Mouse (Mus musculus) neural tube, embryonic 11.5 days (tissue): ENCODE data around the gene Tfap2d. TPM values are rescaled to one million over a fixed set of nuclear protein-coding genes. Genes with fewer than 3 reads are reported as not detected.

ENCODE experiments used
- ATAC-seq: fragments of 200-750 bp; cut with Nextera tagmentation; 2 replicates; pipeline ENCODE4 v1.8.0; 2017; ENCODE audit warnings: moderate number of reproducible peaks, mild to moderate bottlenecking, moderate TSS enrichment, moderate library complexity; ENCODE audit not compliant: insufficient read depth, low FRiP score, low TSS enrichment
- DNase-seq: peaks from one replicate; pipeline ENCODE4 v3.0.0-alpha.2; 2015; ENCODE audit warnings: low spot score
- H3K27ac ChIP-seq: fragments of 300-500 bp; sonication (generic); 2 replicates; pipeline ENCODE4 v1.5.1; 2014; ENCODE audit warnings: low read depth, mild to moderate bottlenecking, low read length
- H3K27me3 ChIP-seq: fragments of 300-500 bp; sonication (generic); 2 replicates; pipeline ENCODE4 v1.6.1; 2014; ENCODE audit warnings: mild to moderate bottlenecking, low read length, mixed read lengths; ENCODE audit not compliant: control insufficient read depth, insufficient read depth
- H3K36me3 ChIP-seq: fragments of 300-500 bp; sonication (generic); 2 replicates; pipeline ENCODE4 v1.6.1; 2014; ENCODE audit warnings: mild to moderate bottlenecking, low read length, moderate library complexity, mixed read lengths; ENCODE audit not compliant: control insufficient read depth, insufficient read depth
- H3K4me1 ChIP-seq: fragments of 300-500 bp; sonication (generic); 2 replicates; pipeline ENCODE4 v1.6.1; 2014; ENCODE audit warnings: low read length, mixed read lengths; ENCODE audit not compliant: control insufficient read depth, insufficient read depth
- H3K4me2 ChIP-seq: fragments of 300-500 bp; sonication (generic); 2 replicates; pipeline ENCODE4 v1.6.1; 2014; ENCODE audit warnings: low read depth, mild to moderate bottlenecking, moderate library complexity
- H3K4me3 ChIP-seq: fragments of 300-500 bp; sonication (generic); 2 replicates; pipeline ENCODE4 v1.5.1; 2014; ENCODE audit warnings: low read depth, low read length
- H3K9ac ChIP-seq: fragments of 300-500 bp; sonication (generic); 2 replicates; pipeline ENCODE4 v1.6.1; 2014; ENCODE audit warnings: mild to moderate bottlenecking, low read length
- H3K9me3 ChIP-seq: fragments of 300-500 bp; sonication (generic); 2 replicates; pipeline ENCODE4 v1.6.1; 2016; ENCODE audit warnings: low read length; ENCODE audit not compliant: control insufficient read depth
- WGBS: fragments of 180-500 bp; shearing (Covaris S2); extraction: QIAGEN DNeasy Blood & Tissue Kit; methylation state at CpG from one replicate; pipeline ENCODE4 v1.1.7; 2014; 5-methylcytosine and 5-hydroxymethylcytosine counted together
- polyA plus RNA-seq: library from polyadenylated mRNA; unstranded; fragments of >200 nt; fragmentation: Nextera tagmentation; extraction: Ambion mirVana; gene quantifications from 2 replicates; pipeline ENCODE4 v1.2.1, GENCODE M21; 2014

The Tfap2d gene
- polyA plus RNA-seq, 1 experiment from 2014 or later, result not detected

DNA sequence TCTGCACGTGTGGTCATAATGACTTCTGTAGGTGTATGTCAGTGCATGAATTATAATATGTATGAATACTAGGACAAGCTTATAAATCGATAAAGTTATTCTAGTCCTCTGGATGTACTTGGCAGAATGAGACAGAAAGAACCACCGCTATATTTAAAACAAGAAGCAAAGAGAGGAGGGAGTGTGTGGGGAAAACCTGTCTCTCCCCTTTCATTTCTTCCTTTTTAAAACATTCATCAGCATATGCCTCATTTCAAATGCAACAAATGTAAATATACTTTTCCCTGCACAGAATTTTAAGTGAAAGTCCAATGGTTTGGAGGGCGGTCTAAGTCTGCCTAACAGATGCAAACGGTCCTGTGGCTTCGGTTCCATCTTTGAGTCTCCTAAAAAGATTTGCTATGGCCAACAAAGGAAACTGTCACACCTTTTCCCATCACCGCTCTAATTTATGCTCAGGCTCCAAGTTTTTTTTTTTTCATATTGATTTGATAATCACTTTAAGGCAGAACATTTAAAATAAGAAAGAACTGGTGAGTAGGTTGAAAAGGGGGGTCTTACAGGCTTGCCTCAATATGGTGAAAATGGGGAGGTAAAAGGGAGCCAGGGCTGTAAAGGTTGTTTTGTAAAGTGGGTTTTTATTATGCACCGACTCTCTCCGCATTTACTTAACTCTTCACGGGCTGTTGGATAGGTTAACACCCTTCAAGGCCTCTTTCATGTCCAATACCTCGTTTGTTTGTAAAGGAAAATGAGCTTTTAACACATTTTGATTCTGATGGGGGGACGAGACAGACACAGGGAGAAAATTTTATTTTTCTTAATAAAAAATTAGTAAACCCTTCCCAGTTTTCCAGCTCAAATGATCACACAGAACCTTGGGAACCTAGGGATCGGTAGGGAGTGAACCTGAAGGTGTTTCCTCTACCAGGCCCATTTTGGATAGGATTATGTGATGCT, 4.3 kb downstream of the Tfap2d start:
- no peak overlapping the region for H3K4me2 ChIP-seq
- 0% methylated on average over 13 of the region's 13 CpGs for WGBS

DNA sequence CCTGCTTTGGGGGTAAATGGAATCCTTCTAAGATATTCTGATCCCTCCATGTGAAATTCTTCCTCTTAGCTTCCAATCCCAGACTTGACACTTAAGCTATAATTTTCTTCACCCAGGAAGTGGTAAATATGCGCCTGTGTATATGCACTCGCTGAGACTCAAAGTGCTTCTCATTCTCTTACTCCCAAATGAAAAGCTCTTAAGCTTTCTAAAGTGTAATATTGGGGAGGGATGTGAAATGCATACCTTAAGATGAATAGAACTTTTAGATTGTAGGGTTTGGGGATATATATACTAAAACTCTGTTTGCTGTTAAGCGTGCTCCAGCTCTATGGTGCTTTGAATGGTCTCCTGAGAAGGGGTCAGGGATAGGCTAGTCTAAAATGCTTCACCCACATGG, 5.0 kb downstream of the Tfap2d start:
- DNase-seq (no peak), ATAC-seq (no peak)
- H3K4me1 ChIP-seq, result no peaks in the 10 kb centered on the region
- H3K4me2 ChIP-seq, result no peak overlapping the region
- no peaks in the 10 kb centered on the region for H3K9me3 ChIP-seq
- H3K4me3 ChIP-seq, result no peak overlapping the region
- no peak overlapping the region for H3K27ac ChIP-seq
- H3K27me3 ChIP-seq, result peaks cover 99% of the 10 kb centered on the region
- 1% methylated on average over 3 of the region's 3 CpGs for WGBS
- H3K9ac ChIP-seq, result no peak overlapping the region
- no peaks in the 10 kb centered on the region for H3K36me3 ChIP-seq

More for the DNA sequence above, 4.3 kb downstream of the Tfap2d start:
- no peaks in the 10 kb centered on the region for H3K36me3 ChIP-seq
- DNase-seq (no peak), ATAC-seq (no peak)
- H3K4me3 ChIP-seq, result no peak overlapping the region
- H3K4me1 ChIP-seq, result no peaks in the 10 kb centered on the region
- H3K27ac ChIP-seq, result no peak overlapping the region
- H3K27me3 ChIP-seq, result peaks cover 99% of the 10 kb centered on the region
- H3K9me3 ChIP-seq, result no peaks in the 10 kb centered on the region
- no peak overlapping the region for H3K9ac ChIP-seq

DNA sequence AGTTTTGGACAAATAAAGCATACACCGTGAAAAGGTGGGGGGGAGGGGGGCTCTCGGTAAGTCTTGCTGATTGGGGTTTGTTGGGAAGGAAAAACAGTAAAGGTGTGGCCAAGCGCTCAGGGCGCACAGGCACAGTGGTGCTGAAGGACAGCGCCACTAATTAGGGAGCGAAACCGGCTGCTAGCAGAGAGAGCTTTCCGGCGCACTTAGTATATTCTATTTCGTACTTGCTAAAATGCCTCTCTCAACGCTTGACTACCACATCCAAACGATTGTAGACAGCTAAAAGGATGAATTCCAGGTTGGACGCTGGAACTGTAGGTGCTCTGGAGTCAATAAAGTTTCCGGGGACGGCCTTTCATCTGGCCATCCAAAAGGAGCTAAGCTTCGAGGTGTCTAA, 6.9 kb downstream of the Tfap2d start:
- WGBS, result under 1% methylated on average over 16 of the region's 16 CpGs
- DNase-seq, result peak; percentile 73
- no peak overlapping the region for H3K9ac ChIP-seq
- no peak overlapping the region for H3K4me3 ChIP-seq
- no peak overlapping the region for H3K4me2 ChIP-seq
- ATAC-seq, result no peak
- H3K36me3 ChIP-seq, result no peaks in the 10 kb centered on the region
- no peaks in the 10 kb centered on the region for H3K9me3 ChIP-seq
- no peak overlapping the region for H3K27ac ChIP-seq
- no peaks in the 10 kb centered on the region for H3K4me1 ChIP-seq
- peaks cover 94% of the 10 kb centered on the region for H3K27me3 ChIP-seq

DNA sequence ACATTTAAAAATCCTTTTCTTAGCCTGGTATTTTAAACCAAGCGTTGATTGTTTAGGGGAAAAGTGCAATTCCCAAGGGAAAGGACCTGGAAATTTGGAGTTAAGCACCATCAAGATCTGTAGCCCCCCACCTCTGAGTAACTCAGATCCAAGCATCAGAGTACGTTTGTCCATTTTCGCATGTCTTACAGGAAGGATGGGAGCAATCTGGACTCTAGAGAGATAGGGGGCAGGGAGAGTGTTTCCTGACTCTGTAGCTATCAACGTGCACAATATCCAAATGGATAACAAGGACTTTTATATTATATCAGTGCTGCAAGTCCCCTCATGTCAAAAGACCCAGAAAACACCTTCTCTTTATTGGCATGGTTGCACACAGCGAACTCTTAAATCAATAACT, 7.4 kb downstream of the Tfap2d start:
- ATAC-seq (no peak), DNase-seq (no peak)
- Histone ChIP-seq H3K4me1 (no peaks in the 10 kb centered on the region), H3K36me3 (no peaks in the 10 kb centered on the region), H3K9ac (no peak overlapping the region), H3K4me2 (no peak overlapping the region), H3K27ac (no peak overlapping the region), H3K4me3 (no peak overlapping the region), H3K27me3 (peaks cover 89% of the 10 kb centered on the region), H3K9me3 (no peaks in the 10 kb centered on the region)
- WGBS, result under 1% methylated on average over 5 of the region's 5 CpGs

DNA sequence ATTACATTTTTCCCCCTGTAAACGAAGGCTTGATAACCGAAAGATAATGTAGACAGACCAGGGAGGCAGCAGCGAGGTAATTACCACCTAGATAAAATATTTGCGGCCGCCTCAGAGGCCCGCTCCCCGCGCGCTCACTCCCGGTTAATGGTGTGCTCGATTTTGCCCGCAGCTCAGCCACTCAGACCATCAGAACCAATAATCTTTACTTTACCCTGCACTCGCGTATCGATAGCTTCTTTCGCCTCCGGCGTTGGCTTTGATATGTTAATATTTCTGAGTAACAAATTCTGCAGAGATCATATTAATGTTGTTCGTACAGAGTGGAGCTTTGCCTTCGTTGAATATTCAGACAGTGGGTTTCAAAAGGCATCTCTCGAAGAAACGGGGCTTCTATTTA, 8.2 kb downstream of the Tfap2d start:
- H3K9me3 ChIP-seq, result no peaks in the 10 kb centered on the region
- H3K4me3 ChIP-seq, result no peak overlapping the region
- H3K4me2 ChIP-seq, result no peak overlapping the region
- DNase-seq, result no peak
- WGBS, result under 1% methylated on average over 22 of the region's 22 CpGs
- peaks cover 81% of the 10 kb centered on the region for H3K27me3 ChIP-seq
- H3K27ac ChIP-seq, result no peak overlapping the region
- ATAC-seq, result no peak
- H3K9ac ChIP-seq, result no peak overlapping the region
- H3K4me1 ChIP-seq, result no peaks in the 10 kb centered on the region
- H3K36me3 ChIP-seq, result no peaks in the 10 kb centered on the region

DNA sequence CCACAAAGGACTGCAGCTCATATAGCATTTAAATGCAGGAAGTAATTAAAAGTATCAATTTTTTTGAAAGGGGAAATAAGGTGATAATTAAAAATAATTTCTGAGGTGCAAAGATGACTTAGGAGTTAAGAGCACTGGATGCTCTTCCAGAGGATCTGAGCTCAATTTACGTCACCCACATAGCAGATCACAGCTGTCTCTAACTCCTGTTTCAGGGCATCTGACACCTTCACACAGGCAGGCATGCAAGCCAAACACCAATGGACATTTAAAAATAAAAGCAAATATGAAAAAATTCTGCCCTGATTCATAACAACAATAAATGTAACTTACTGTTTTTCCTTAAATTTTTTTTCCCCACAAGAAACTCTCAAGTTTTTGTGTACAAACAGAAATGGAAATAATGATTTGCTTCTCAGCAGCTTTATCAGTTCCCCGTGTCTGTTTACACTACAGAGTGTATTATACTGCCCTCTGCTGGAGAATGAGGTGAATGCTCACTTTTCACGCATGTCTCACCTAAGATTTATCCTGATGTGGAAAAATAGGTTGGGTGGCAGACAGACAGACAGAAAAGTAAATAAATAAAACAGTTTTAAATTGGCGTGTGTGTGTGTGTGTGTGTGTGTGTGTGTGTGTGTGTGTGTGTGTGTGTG, 76.0 kb downstream of the Tfap2d start:
- Histone ChIP-seq H3K9ac (no peak overlapping the region), H3K4me1 (no peaks in the 10 kb centered on the region), H3K4me2 (no peak overlapping the region), H3K36me3 (no peaks in the 10 kb centered on the region), H3K9me3 (no peaks in the 10 kb centered on the region), H3K27me3 (no peaks in the 10 kb centered on the region), H3K4me3 (no peak overlapping the region), H3K27ac (no peak overlapping the region)
- ATAC-seq (peak; percentile 65; the same call in 1 of the 2 replicates), DNase-seq (peak; percentile 39)
- 12% methylated on average over 4 of the region's 4 CpGs for WGBS

DNA sequence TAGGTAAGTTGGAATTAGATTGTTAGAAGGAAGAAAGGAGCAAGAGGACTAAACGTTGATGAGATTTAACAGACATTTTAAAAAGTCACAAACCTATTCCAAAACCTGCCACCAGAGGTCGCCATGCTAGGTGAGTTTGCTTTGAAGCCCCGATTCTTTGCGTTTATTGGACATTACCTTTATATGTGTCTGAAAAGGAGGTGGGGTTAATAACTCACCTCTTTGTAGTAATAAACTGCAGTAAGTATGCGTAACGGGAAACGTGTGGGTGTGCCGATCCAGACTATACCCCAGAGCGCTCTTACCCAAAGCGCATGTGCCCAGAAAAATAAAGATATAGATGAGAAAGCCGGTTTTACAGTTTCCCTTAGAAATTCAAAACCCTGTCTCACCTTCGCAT, 102.8 kb downstream of the Tfap2d start:
- Histone ChIP-seq H3K4me1 (no peaks in the 10 kb centered on the region), H3K27ac (no peak overlapping the region), H3K36me3 (no peaks in the 10 kb centered on the region), H3K9me3 (no peaks in the 10 kb centered on the region), H3K4me2 (peak overlapping the region; percentile 44), H3K4me3 (peak overlapping the region; percentile 15; the same call in 1 of the 2 replicates), H3K9ac (no peak overlapping the region), H3K27me3 (peaks cover 33% of the 10 kb centered on the region)
- 0 out of 2 replicates have a peak, but pooled peaks have one; percentile 36 for ATAC-seq
- peak; percentile 57 for DNase-seq
- 4% methylated on average over 12 of the region's 12 CpGs for WGBS

DNA sequence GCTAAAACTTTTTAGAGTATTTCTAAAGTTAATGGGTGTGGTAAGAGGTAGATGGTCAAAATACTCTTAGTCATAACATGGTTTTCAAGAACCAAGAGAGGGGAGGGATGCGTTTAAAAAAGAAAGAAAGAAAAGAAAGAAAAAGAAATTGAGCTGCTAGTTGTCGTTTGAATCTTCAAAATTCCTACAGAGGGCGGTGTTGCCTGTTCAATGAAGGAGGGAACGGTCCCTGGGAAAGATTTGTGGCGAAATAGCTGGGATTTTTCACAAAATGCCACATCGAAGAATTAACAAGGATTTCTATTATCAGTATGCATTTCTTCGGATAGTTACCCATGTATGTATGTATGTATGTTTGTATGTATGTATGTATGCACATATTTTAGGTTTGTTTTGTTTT, 103.4 kb downstream of the Tfap2d start:
- Histone ChIP-seq H3K27me3 (peaks cover 38% of the 10 kb centered on the region), H3K4me3 (peak overlapping the region; percentile 15; the same call in 1 of the 2 replicates), H3K9me3 (no peaks in the 10 kb centered on the region), H3K27ac (no peak overlapping the region), H3K36me3 (no peaks in the 10 kb centered on the region), H3K9ac (no peak overlapping the region), H3K4me2 (no peak overlapping the region), H3K4me1 (no peaks in the 10 kb centered on the region)
- peak; percentile 43 for DNase-seq
- ATAC-seq, result peak; percentile 20
- under 1% methylated on average over 7 of the region's 7 CpGs for WGBS
